Mouse (Mus musculus) thymus, postnatal 10 days (tissue): ENCODE data around the gene Serpinf2.

Experiments
- DNase-seq, 2 experiments: peaks; one replicate each; pipeline ENCODE4 v3.0.0; 2021; ENCODE audit warnings: low spot score in 2 of 2

Serpinf2 gene

DNA sequence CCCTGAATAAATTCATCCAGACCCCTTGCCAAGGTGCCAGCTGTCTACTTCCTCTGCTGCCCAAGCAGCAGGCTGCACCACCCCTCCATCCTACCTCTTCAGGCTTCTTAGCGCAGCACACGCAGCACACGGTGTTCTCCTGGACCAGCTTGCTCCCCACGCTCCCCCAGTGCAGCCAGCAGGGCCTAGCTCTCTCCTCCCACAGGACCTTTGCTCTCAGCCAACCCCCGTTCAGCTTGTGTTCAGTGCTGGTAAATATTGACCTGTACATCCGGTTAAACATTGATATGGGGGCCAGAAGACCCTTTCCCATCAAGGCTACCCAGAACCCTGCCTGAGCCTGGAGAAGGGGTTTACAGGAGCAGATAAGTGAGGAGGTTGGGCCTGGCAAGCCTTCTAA, at the start of gene Serpinf2:
Gene Serpinf2, minus strand, starts transcription at position 229 of the 400 bp plus-strand sequence.
- DNase-seq = no peak

DNA sequence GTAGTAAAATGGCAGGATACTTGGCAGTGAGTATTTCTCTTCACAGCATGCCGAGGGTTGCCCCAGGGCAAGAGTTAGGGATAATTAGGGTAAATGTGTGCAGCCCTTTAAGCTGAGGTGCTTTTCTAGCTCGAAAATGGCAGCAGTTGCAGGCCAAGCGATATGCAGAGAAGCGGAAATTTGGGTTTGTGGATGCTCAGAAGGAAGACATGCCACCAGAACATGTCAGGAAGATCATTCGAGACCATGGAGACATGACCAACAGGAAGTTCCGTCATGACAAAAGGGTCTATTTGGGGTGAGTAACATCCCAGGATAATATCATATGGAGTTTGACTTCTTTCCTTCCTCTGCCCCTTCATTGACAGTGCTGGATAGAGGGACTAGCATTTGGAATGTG, 48.1 kb upstream of the Serpinf2 start:
- DNase-seq = no peak

DNA sequence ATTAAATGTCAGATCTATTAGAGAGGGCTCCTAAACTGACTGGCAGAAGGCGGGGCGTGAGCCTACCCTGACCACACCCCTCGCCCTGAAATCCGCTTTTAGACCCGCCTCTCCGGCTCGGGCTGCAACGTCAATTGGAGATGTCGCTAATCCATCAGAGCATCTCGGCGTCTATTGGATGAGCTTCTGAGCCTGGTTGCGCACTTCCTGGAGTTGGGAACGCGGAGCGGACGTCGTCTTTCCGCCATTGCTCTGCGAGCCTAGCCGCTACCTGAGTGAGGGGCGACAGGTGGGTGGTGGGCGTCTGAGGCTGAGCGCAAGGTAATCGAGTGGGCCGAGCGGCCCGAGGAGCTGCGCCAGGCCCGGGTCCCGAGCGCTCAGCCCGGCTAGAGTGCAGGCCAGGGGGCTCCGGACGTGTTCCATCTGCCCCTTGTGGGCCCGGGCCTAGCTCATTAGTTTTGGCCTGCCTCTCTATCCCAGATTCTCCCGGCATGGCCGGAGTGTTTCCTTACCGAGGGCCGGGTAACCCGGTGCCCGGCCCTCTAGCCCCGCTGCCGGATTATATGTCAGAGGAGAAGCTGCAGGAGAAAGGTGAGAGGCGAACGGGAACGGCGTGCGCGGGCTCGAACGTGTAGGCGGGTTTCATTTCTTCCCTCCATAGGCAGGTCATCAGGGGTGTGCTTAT, 47.4 kb upstream of the Serpinf2 start, which contains the start of gene Prpf8:
Gene Prpf8, plus strand, starts transcription at position 216 of the 685 bp plus-strand sequence.
- peak; percentile 94 to 95 for DNase-seq

DNA sequence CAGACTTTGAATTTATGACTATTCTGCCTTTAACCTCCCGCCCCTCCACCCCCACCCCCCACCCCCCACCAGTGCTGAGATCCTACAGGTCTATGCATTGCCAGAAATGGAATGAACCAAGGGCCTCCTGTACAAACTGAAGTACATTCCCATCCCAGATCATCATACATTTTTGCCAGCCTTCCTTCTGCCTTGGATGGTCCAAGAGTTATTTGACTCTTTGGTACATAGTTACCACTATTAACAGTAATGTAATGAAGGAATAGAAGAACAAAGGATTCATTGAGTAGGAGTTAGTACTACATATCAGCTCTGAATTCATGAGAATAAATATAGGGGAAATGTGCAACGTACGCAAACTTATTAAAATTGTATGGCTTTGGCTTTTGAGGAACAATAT, 46.8 kb upstream of the Serpinf2 start:
- DNase-seq = no peak

DNA sequence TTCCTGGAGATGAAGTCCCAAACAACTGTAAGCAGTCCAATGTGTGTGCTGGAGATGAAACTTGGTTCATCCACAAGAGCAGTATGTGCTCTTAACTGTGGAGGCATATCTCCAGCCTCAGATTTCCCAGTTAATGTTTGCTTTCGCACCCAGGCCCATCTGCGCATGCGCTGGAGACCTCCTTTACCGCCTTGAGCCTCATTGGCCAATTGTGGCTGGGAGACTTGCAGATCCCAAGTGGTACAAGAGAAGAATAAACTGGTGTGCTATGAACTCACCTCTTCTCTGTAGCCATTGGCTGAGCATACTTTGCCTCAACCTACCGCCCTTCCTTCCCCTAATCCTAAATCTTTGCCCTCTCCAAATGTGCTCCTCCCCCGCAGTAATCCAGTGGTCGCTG, 34.0 kb upstream of the Serpinf2 start:
- DNase-seq = no peak

DNA sequence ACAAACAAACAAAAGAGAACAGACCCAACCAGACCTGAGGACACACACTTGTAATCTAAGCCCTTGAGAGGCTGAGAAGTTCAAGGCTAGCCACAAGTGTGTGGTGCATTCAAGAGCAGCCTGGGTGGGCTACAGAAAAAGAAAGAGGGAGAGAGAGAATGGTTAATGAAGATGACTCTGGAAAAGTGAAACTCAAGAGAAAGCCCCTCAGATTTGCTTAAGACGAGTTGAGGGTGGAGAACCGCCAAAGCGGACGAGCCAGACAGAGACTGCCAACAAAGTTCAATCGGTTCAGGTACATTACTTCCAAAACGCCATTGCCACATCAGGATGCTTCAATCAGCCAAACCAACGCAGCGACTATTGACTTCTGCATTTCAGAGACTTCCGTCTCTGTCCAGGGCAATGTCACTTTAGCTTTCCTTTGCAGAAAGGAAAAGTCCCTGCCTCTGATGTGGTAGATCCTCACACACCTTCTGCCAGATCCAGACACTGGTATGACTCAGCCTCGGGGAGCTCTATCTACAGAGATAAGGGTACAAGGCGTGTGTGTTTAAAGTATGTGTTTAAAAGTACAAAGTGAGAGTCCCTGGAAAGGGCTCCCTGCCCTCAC, 33.2 kb upstream of the Serpinf2 start:
- no peak for DNase-seq

DNA sequence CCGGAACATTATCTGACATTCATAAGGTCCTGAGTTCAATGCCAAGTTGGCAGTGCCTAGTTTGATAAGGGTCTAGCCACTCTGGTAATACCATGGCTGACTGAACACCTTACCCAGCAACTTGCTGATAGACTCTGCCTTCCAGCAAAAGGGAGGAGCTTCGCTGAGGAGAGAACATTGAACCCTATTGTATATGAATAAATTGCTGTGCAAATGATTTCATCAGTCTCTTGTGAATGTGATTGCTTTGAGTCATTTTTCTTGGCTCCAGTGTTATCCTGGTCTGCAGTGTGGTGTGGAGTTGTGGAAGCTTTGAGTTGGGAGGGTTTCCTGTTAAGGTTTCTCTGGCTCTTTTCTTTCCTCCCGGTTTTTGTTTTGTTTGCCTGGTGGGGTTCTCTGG, 31.3 kb upstream of the Serpinf2 start:
- DNase-seq = no peak

DNA sequence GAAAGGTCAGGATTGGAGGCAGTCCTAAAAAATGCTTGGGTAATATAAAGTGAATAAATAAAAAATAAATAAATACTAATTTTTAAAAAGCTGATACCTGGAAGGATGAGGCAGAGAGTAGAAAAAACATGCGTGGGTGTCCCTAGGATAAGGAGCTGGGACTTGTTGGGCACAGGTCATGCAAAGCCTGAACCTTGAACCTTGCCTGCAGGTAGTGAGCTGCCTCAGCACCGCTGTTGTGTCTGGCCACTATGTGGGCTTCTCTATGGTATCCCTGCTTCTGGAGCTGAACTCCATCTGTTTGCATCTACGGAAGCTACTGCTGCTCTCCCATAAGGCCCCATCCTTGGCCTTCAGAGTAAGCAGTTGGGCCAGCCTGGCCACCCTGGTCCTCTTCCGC, 29.9 kb upstream of the Serpinf2 start:
- DNase-seq = no peak

DNA sequence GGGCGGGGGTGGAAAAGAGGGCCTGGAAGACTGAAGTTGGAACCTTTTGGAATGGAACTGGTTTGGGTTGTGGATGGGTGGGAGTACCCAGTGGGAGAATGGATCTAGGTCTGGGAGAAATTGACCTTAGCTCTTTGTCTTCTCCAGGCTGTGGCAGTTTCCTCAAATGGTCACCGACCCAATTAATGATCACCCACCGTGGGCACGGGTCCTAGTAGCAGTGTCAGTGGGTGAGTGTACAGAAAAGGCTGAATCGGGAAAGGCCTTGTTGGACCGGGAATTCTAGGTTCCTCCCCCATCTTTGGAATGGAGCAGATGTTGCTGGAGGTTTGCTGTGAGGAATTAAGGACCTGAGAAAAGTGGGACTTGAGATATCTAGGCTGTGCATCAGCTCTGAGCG, 29.0 kb upstream of the Serpinf2 start:
- DNase-seq = no peak

DNA sequence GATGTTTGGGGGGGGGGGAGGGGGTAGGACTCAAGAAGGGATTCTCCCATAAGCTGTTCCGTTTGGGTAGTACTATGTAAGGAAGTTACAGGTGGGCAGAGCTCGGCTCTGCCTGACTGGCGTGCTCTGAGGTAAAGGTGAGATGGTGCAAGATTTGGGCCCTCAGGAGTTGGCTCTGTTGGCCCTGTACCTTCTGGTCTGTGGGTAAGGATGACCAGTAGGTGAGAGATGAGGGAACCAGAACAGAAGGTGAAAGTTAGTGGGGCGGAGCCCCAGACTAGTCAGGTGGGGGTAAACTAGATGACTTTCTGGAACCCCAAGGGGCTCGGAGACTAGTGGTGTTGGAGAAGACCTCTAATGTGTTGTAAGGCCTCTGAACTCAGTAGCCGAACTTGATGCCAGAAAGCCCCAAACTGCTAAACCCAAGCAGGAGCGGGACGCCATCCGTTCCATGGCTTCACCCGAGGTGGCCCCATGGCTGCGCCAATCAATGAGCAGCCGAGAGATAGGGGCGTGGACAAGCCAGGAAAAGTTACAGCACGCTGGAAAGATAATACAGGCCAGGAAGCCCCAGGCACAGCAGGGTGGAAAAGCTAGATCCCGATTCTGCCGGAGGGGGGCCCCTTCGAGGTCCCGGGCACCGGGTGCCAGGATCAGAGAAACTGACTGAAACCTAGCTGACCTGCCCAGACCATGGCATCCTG, 28.3 kb upstream of the Serpinf2 start:
- DNase-seq = no peak

DNA sequence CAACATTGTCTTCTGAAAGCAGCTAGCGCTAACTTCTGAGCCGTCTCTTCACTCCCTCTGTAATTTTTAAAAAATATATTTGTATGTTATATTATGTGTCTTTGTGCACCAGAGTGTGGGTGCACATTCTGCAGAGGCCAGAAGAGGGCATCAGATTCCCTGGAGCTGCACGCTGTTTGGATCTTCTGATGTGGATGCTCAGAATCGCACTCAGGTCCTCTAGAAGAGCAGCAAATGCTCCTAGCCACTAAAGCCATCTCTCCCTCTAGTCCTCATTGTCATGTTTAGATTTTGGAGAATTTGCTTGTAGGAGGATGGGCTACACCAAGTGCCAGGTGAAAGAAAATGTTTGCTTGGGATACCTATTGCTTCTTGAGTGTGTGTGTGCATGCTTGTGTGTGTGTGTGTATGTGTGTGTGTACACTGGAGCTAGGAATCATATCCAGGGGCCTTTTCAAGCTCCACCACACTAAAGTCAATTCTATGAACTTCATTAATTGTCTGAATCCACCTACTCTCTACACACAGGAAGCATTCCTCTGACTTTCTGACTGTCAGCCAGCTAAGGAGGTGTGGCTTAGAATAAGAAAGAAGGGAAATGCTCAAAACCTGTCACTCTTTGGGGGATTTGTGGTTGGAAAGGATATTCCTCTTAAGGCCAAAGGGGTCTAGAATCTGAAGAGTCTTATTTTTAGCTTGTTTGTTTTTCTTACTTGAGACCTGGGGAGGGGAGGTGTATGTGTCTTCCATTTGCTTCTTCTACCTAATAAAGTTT, 27.5 kb upstream of the Serpinf2 start:
- no peak for DNase-seq

DNA sequence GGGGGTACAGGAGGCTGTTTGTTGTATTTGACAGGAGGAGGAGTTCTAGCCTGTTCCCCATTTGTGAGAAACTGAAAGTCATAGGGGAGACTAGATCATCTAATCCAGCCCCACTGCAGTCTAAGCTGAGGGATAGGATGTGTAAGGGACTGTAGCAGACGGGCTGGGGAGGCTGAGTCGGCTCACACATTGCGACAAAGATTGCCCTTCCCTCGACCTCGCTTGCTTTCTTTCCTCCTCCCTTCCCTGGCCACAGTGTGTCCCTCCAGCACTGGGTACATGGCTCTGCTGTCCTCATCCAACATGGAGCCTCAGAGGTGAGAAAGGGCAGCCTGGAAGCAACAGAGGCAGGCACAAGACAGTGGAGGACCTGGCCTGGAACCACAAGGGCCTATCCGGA, 25.7 kb upstream of the Serpinf2 start:
- no peak for DNase-seq

DNA sequence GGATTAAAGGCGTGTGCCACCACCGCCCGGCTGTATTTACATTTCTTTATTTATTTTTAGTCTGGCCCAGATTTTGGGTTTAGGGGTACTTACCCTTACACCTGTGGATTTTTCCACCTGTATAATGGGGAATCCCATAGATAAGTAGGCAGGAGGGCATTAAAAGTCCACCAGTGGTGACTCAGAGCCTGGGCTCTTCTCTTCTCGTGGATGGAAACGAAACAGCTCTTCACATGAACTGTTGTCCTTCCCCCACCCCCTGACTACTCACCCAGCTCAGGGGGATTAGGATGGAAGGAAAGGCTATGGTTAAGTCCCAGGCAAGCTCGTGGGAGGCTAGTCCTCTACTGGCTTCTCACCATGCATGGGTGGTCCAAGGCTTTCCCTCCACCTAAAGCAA, 25.0 kb upstream of the Serpinf2 start:
- DNase-seq = no peak

DNA sequence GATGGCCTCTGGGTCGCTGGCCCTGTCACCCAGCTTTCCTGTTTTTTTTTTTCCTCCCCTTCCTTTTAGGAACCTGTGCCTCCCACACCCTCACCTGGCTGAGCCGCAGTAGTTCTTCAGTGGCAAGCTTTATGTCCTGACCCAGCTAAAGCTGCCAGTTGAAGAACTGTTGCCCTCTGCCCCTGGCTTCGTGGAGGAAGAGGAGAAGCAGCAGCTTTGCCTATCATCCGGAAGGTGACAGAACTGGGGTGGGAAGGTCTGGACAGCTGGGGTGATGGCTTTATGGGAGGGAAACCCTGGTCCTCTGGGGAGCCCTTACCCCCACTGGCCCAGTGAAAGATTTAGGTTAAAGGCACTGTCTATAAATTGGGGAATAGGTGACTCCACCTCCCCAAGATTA, 24.2 kb upstream of the Serpinf2 start:
- no peak for DNase-seq

DNA sequence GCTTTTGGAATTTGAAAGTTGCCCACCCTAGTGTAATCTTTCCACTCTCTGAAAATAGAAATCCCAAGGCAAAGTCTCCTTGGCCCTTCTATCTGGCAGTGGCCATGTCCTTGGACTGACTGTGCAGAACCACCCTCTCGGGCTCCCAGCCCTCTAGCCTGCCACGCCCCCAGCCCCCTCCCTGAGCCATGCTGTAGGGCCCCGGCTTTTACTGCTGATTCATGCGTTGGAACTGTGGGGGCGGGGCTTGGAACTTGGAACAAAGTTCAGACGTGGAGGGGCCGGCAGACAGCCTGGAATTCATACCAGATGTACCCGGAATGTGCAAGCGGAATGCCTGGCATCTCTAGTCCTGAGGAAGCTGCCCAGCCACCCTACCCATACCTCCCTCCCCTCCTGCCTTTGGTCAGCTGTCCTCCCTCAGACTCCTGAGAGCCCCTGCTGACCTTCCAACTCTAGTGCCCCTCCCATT, 23.5 kb upstream of the Serpinf2 start:
- peak; percentile 37 to 40 for DNase-seq

DNA sequence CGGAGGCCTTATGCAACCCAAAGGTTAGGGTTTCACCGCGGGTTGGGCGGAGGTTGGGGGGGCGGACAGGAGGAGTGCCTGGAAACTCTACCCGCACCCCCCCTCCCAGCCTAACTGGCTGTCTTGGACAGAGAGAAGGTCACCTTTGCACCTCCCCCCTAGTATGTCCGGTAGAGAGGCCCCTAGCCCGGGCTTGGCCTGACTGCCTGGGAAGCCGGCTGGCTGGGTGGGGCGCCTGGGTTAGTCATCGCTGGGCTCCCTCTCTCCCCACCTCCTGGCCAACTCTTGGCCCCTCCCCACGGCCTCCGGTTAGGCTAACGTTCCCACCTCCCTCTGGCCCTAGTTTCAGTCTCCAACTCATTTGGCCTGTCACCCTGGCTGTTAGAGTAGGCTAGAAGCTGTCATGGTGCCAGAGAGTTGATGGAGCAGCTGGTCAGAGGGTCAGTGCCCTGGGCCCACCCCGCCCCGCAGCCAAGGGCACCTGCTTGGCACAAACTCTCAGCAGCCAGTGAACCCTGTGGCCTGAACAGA, 22.9 kb upstream of the Serpinf2 start:
- peak in 1 of 2 experiments; percentile 32 for DNase-seq

DNA sequence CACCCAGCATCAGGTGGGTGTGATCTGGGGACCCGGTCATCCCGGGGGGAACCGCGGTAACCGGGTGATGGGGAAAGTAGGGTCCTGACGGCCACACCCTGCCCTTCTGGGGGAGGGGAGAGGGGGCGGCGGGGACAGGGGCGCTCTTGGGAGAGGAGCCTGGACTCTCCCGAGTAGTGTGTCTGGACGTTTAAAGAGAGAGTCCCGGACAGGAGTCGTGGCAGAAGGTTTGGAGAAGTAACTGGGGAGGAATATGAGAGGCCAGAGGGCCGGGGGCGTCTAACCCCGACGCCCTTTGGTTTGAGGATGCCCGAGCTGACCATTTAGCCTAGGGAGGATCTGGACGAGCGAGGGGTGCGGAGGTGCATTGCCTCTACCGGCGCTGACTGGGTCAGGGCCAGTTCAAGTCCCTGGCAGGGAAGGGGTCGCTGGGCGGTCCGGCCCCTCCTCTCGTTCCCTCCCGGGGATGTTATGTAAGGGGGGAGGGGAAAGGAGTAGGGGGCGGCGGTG, 22.4 kb upstream of the Serpinf2 start:
- peak; percentile 25 to 55 for DNase-seq

DNA sequence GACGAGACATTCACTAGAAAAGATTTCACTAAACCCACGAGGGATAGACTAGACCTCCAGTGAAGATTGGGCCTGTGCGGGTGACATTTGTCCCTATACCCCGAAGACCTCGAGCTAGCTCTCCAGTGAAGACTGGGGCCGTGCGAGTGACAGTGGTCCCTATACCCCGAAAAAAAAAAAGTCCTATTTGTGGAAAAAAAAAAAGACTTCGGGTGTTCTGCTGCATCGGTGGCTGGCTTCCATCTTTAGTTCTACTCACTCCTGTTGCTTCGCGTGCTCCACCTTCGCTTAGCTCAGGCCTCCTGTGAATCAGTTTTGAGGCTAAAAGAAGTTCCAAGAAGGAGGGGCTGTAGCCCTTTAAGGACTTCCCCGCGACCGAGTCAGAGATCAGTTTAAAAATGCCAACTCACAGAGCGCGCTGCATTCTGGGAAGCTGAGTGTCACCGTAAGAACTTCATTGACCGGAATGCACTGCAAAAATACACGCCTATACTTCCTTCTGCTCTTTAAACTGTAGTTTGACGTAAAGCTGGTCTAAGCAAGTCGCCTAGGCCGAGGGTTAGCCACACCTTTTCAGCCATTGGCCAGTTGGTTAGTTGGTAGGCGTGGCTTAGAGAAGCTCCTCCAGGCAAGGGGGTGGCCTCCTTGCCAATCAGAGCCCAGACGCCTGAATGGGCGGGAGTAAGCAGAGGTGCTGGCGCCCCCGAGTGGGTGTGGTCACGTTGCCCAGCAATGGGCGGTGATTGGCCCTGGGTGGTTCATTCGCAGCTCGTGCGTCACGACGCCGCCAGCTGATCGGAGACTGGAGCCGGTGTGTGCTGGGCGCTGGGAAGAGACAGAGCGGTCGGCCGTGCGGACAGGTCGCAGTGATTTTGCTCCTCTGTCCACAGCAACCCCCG, 21.7 kb upstream of the Serpinf2 start, which contains the start of gene Tlcd2:
Gene Tlcd2, plus strand, starts transcription at position 872 of the 899 bp plus-strand sequence.
- DNase-seq = peak; percentile 99 to 100

DNA sequence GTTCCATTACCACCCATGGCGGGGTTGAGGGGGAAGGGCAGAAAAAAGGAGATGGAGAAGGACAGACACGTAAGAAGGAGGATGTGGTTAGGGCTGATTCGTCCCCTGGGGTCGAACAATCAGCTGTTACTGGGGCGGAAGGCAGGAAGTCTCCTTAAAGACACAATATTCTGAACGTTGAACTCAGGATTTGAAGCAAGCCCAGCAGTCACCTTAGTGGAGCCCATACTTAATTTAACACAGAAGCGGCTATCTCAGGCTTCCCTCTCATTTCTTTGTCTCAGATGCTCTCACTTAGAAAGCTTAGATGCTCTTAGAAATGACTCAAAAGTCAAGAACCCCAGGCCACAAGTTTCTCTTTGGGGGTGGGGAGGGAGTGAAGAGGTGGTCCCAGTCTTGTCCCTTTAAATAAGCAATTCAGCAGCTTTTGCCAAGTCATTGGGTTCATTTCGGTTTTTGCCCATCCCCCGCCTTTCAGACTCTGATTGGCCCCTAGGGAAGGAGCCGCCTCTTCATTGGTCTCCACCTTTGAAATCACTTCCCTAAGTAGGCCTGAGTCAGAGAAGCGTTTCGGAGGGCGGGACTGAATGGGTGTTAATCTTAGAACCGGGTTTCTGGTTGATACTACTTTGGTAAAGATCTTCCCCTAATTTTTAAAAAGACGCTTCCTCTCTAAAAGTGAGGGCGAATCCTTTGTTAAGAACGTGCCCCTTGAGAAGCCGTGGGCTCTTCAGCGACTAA, 20.9 kb upstream of the Serpinf2 start:
- DNase-seq = peak; percentile 83 to 89

DNA sequence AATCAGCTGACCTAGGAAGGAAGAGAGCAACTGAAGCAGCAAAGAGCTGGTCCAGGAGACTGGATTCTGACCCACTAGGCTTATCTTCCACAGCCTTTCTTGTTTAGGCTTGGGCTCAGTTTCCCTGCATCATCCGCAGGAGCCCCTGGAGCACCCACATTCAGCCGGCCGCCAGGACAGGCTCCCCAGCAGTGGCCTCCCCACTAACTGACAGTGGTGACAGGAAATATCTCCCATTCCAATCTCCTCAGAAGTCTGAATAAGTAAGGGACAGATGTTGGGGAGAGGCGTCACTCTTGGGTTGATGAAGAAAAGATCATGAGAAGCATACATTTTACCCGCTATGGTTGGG, 20.3 kb upstream of the Serpinf2 start:
- no peak for DNase-seq
